Mouse (Mus musculus): Measurements from ENCODE around the gene Saa4.

DNA sequence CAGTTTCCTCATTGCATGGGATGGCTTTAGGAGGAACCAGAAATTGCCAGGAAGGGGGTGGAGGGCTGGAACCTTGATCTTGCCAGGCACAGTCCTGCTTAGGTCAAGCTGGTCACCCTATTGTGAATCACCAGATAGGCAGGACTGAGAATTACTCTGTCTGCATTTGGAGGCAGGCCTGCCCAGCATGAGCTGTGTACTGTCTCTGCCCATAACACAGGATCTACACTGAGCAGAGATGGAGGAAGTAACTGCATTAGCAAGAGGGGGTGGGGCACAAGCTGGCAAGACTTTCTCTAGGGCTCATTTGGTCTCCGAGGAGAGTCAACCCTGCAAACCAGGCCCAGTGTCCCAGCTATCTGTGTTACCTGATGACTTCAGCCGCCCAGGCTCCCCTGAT is 2.6 kb upstream of the Saa4 start:
- no peak for TF ChIP-seq CTCF (conservative IDR thresholded peaks at IDR 0.05; ENCODE audit: low read length)
- TF ChIP-seq NANOG (IDR thresholded peaks at IDR 0.05; ENCODE audit: borderline replicate concordance, low read length), result no peak

Measured in E14TG2a.4 (cell line).